Mouse (Mus musculus) testis, adult 2 months (tissue): ENCODE measurements around the gene Napsa. TPM values are rescaled to one million over a fixed set of nuclear protein-coding genes. Genes with fewer than 3 reads are reported as not detected.

Experiments
- H3K27ac ChIP-seq: fragments of 200-500 bp; 2 replicates; pipeline ENCODE4 v1.5.1; 2012; ENCODE audit warnings: low read depth, low read length; ENCODE audit not compliant: control insufficient read depth, insufficient read depth
- H3K27me3 ChIP-seq: fragments of 200-500 bp; 2 replicates; pipeline ENCODE4 v1.6.1; 2012; ENCODE audit warnings: mild to moderate bottlenecking, low read length, moderate library complexity; ENCODE audit not compliant: control insufficient read depth, insufficient read depth
- H3K36me3 ChIP-seq: fragments of 200-500 bp; 2 replicates; pipeline ENCODE4 v1.6.1; 2012; ENCODE audit warnings: mild to moderate bottlenecking, low read length; ENCODE audit not compliant: control insufficient read depth, insufficient read depth
- H3K4me1 ChIP-seq: fragments of 200-500 bp; 2 replicates; pipeline ENCODE4 v1.6.1; 2012; ENCODE audit warnings: low read length; ENCODE audit not compliant: control insufficient read depth, insufficient read depth
- H3K4me3 ChIP-seq: fragments of 200-500 bp; 2 replicates; pipeline ENCODE4 v1.5.1; 2012; ENCODE audit warnings: low read depth, mild to moderate bottlenecking, low read length, moderate library complexity, mixed read lengths; ENCODE audit not compliant: control insufficient read depth
- CTCF ChIP-seq: fragments of 200-500 bp; IDR thresholded peaks from 2 replicates; pipeline ENCODE4 v1.5.1; 2012; ENCODE audit warnings: low read depth, mild to moderate bottlenecking, inconsistent platforms, low read length, moderate library complexity; ENCODE audit not compliant: control insufficient read depth, insufficient read depth, insufficient replicate concordance
- POLR2A ChIP-seq: fragments of 200-500 bp; IDR thresholded peaks from 2 replicates; pipeline ENCODE4 v1.6.1; 2012; ENCODE audit warnings: low read depth, mild to moderate bottlenecking, inconsistent platforms, low read length, moderate library complexity; ENCODE audit not compliant: control insufficient read depth
- polyA plus RNA-seq: library from polyadenylated mRNA; depleted of rRNA; stranded (reverse); fragments of >200 nt; gene quantifications from 2 replicates; pipeline ENCODE4 v1.2.3, GENCODE M21; 2012; rRNA removed

Napsa gene
- 0.67 and 2.4 TPM in 2 replicates for polyA plus RNA-seq

- Histone ChIP-seq H3K27ac (no peak within 1 kb of the TSS), H3K4me1 (no peaks in the 10 kb centered on the region), H3K27me3 (no peaks in the 10 kb centered on the region), H3K4me3 (no peak within 1 kb of the TSS), H3K36me3 (no peaks in the 10 kb centered on the region)
- TF ChIP-seq CTCF (no peak), POLR2A (no peak)
Measured at GRCm38 (mm10) chr7:44572213-44572701, at the start of gene Napsa. Gene Napsa, plus strand, starts transcription at chr7:44572380.

- peaks cover 20% of the 10 kb centered on the region for H3K4me1 ChIP-seq
- H3K4me3 ChIP-seq = no peak overlapping the region
- TF ChIP-seq CTCF = no peak
- no peak for TF ChIP-seq POLR2A
- no peaks in the 10 kb centered on the region for H3K27me3 ChIP-seq
- H3K27ac ChIP-seq = no peak overlapping the region
- no peaks in the 10 kb centered on the region for H3K36me3 ChIP-seq
Measured at GRCm38 (mm10) chr7:44523056-44523455, 49.1 kb upstream of the Napsa start.

- Histone ChIP-seq H3K4me3 (no peak within 1 kb of the TSS), H3K36me3 (no peaks in the 10 kb centered on the region), H3K4me1 (peaks cover 20% of the 10 kb centered on the region), H3K27ac (no peak within 1 kb of the TSS), H3K27me3 (no peaks in the 10 kb centered on the region)
- no peak for TF ChIP-seq POLR2A
- TF ChIP-seq CTCF = no peak
Measured at GRCm38 (mm10) chr7:44524502-44524901, 47.7 kb upstream of the Napsa start, which contains the start of gene Mybpc2. Gene Mybpc2, minus strand, starts transcription at chr7:44524656.

GRCm38 (mm10) chr7:44525126-44525832, 46.9 kb upstream of the Napsa start:
- Histone ChIP-seq H3K27ac (no peak overlapping the region), H3K36me3 (no peaks in the 10 kb centered on the region), H3K27me3 (no peaks in the 10 kb centered on the region), H3K4me3 (no peak overlapping the region), H3K4me1 (peaks cover 20% of the 10 kb centered on the region)
- TF ChIP-seq POLR2A (no peak), CTCF (no peak)

GRCm38 (mm10) chr7:44526414-44527154, 45.6 kb upstream of the Napsa start:
- Histone ChIP-seq H3K27ac (no peak overlapping the region), H3K27me3 (no peaks in the 10 kb centered on the region), H3K36me3 (no peaks in the 10 kb centered on the region), H3K4me1 (peaks cover 18% of the 10 kb centered on the region), H3K4me3 (no peak overlapping the region)
- TF ChIP-seq CTCF (no peak), POLR2A (no peak)

- no peak overlapping the region for H3K27ac ChIP-seq
- TF ChIP-seq POLR2A = no peak
- TF ChIP-seq CTCF = peak; percentile 83; the same call in 1 of the 2 replicates
Measured at GRCm38 (mm10) chr7:44527483-44528398, 44.4 kb upstream of the Napsa start.

More at GRCm38 (mm10) chr7:44527483-44528398, 44.4 kb upstream of the Napsa start:
- peaks cover 18% of the 10 kb centered on the region for H3K4me1 ChIP-seq
- H3K36me3 ChIP-seq = no peaks in the 10 kb centered on the region
- peak overlapping the region; percentile 46 for H3K4me3 ChIP-seq
- no peaks in the 10 kb centered on the region for H3K27me3 ChIP-seq
